9 mouse cellular contexts compared by ENCODE assay signal in genomic region chr13:8847702-8848101, GRCm38 (mm10). TPM values are rescaled to one million over a fixed set of nuclear protein-coding genes. Genes with fewer than 3 reads are reported as not detected.
DNase-seq lines count a peak whose midpoint lies in the region; TF ChIP-seq lines count a peak whose summit lies in the region.
"Had no signal": no experiment of that assay in that cellular context is flagged by ENCODE, and none has a peak within 500 bp of the region (broad histone marks: within the 10 kb centered on the region; RNA-seq: fewer than 3 reads in every experiment).

No protein-coding gene starts in this region.

- no peak overlapping the region for H3K4me2 ChIP-seq in myocyte (ENCODE audit: low read depth)
- H3K4me2 ChIP-seq: limb, embryonic 15.5 days had no signal

- peak; percentile 65 for TF ChIP-seq CTCF in left cerebral cortex, adult 2 months (IDR thresholded peaks at IDR 0.05)

- H3K27me3 ChIP-seq in myocyte (ENCODE audit: control insufficient read depth, insufficient read depth, insufficient read length), result no peaks in the 10 kb centered on the region
- H3K27me3 ChIP-seq: limb, embryonic 15.5 days had no signal

- peak; percentile 56 for DNase-seq in adrenal gland, postnatal 14 days
- DNase-seq in adrenal gland, adult 18-20 months (ENCODE audit: low spot score in 2 of 2), result no peak
- no peak for DNase-seq in left cerebral cortex, adult 2 months (ENCODE audit: extremely low spot score in 1 of 2, low spot score in 2 of 2)
- DNase-seq in left cerebral cortex, postnatal 36 days (ENCODE audit: low spot score in 2 of 2), result no peak
- DNase-seq in c-Kit-positive CD71-positive TER-119-negative erythroid progenitor cells, embryonic 14.5 days (ENCODE audit: low read depth), result peak; percentile 19
- no peak for DNase-seq in ovary, postnatal 14 days (ENCODE audit: low spot score)
- DNase-seq in left cerebral cortex, postnatal 10 days (ENCODE audit: extremely low spot score in 1 of 2, low spot score in 2 of 2), result no peak

- intact Hi-C loops in left cerebral cortex, adult 2 months (cut with DNase I), result no loop called here
- intact Hi-C loops in left cerebral cortex, postnatal 36 days (cut with DNase I), result no loop called here
- intact Hi-C loops in left cerebral cortex, postnatal 10 days (cut with DNase I), result loop anchor here (5.0 kb wide), 1 partner anchor 125 kb away; no protein-coding TSS in a partner anchor

- H3K27ac ChIP-seq in left cerebral cortex, adult 2 months, result no peak overlapping the region
- H3K27ac ChIP-seq: limb, embryonic 15.5 days had no signal

- no peaks in the 10 kb centered on the region for H3K79me2 ChIP-seq in myocyte (ENCODE audit: control insufficient read depth, insufficient read depth)

- TF ChIP-seq POLR2A in myocyte (IDR thresholded peaks at IDR 0.05; ENCODE audit: insufficient read length, low read depth), result no peak

- no peak overlapping the region for H3ac ChIP-seq in myocyte (ENCODE audit: control insufficient read depth, insufficient read length)

- no peak overlapping the region for H3K4me3 ChIP-seq in left cerebral cortex, adult 2 months
- H3K4me3 ChIP-seq in myocyte, result no peak overlapping the region
- H3K4me3 ChIP-seq: limb, embryonic 15.5 days had no signal

- peaks cover 47% of the 10 kb centered on the region for H3K36me3 ChIP-seq in myocyte (ENCODE audit: control insufficient read depth, insufficient read depth)

TF ChIP-seq in myocyte, 11 proteins besides CTCF, POLR2A, EP300 and RAD21:
- TF ChIP-seq SRF (IDR thresholded peaks at IDR 0.05; ENCODE audit: control insufficient read depth, insufficient read length, low read depth) (no peak), POLR2AphosphoS2 (IDR thresholded peaks at IDR 0.05; ENCODE audit: insufficient read length, low read depth) (no peak), USF1 (IDR thresholded peaks at IDR 0.05; ENCODE audit: low read depth) (no peak), E2F4 (IDR thresholded peaks at IDR 0.05; ENCODE audit: insufficient read depth) (no peak), REST (IDR thresholded peaks at IDR 0.05; ENCODE audit: insufficient read depth, insufficient read length) (no peak), MAX (IDR thresholded peaks at IDR 0.05; ENCODE audit: low read depth) (no peak), TCF12 (IDR thresholded peaks at IDR 0.05; ENCODE audit: insufficient read depth, poor library complexity, severe bottlenecking) (no peak), MYOD1 (IDR thresholded peaks at IDR 0.05; ENCODE audit: control insufficient read depth in 1 of 3, insufficient read length in 2 of 3, low read depth in 2 of 3) (peak in 2 of 3 experiments; percentile 3 to 49), CEBPB (IDR thresholded peaks at IDR 0.05; ENCODE audit: insufficient read depth, poor library complexity, severe bottlenecking) (no peak), TCF3 (IDR thresholded peaks at IDR 0.05; ENCODE audit: insufficient read length, low read depth) (no peak), MYOG (IDR thresholded peaks at IDR 0.05; ENCODE audit: control insufficient read depth in 1 of 3, insufficient read depth in 1 of 3, insufficient read length in 2 of 3, low read depth in 2 of 3) (peak in 1 of 3 experiments; percentile 57)

RNA-seq across cellular contexts. Expression of gene Wdr37, which starts 24.0 kb away (rescaled TPM):
- 37.6 and 38.4 TPM in 2 replicates for total RNA-seq in adrenal gland, postnatal 14 days (2021)
- total RNA-seq in adrenal gland, adult 18-20 months (2021), result 10 to 100 TPM; 31.3 to 41.3 TPM
- total RNA-seq in left cerebral cortex, adult 2 months (2021), result 100 to 1,000 TPM in 1 of 2 experiments, 10 to 100 TPM in 1; 98.0 to 106 TPM
- total RNA-seq in left cerebral cortex, postnatal 36 days (2021), result 100 to 1,000 TPM; 104 TPM
- polyA plus RNA-seq in myocyte (2012; fragmentation: generic; extraction: Trizol), result 6.5 TPM
- 10 to 100 TPM; 82.0 to 91.6 TPM for total RNA-seq in left cerebral cortex, postnatal 10 days (2021)

RNA-seq across cellular contexts. Expression of gene Idi1, which starts 37.6 kb away (rescaled TPM):
- 32.0 and 58.2 TPM in 2 replicates for total RNA-seq in adrenal gland, postnatal 14 days (2021)
- total RNA-seq in adrenal gland, adult 18-20 months (2021), result 100 to 1,000 TPM in 1 of 2 experiments, 10 to 100 TPM in 1; 78.7 to 103 TPM
- total RNA-seq in left cerebral cortex, adult 2 months (2021), result 10 to 100 TPM; 32.6 to 35.1 TPM
- 10 to 100 TPM; 37.6 to 42.2 TPM for total RNA-seq in left cerebral cortex, postnatal 36 days (2021)
- 23.6 TPM for polyA plus RNA-seq in myocyte (2012; fragmentation: generic; extraction: Trizol)
- total RNA-seq in left cerebral cortex, postnatal 10 days (2021), result 10 to 100 TPM; 56.5 to 57.7 TPM

Comparison
In these comparisons a context has a peak if more than half of its experiments do, and no peak if none do; other contexts are left out.
1. DNase-seq: peak in adrenal gland, postnatal 14 days (single experiment) and c-Kit-positive CD71-positive TER-119-negative erythroid progenitor cells, embryonic 14.5 days (single experiment); none in adrenal gland, adult 18-20 months (0 of 2), left cerebral cortex, adult 2 months (0 of 2), left cerebral cortex, postnatal 36 days (0 of 2), ovary, postnatal 14 days (single experiment) and left cerebral cortex, postnatal 10 days (0 of 2).